Mouse (Mus musculus) urinary bladder, postnatal 14 days (tissue): ENCODE measurements at regions not wholly inside any gene's neighbourhood (a gene's known extent, or its start where the extent isn't known, plus 50 kb on each side); places are given as distances from the start of the nearest gene placed in this dataset.

ENCODE experiments used
- DNase-seq: peaks from one replicate; pipeline ENCODE4 v3.0.0; 2021; ENCODE audit warnings: low spot score

- no peak for DNase-seq
Observed at GRCm38 (mm10) chr3:156414431-156415427, 146.9 kb upstream of the Negr1 start.

DNA sequence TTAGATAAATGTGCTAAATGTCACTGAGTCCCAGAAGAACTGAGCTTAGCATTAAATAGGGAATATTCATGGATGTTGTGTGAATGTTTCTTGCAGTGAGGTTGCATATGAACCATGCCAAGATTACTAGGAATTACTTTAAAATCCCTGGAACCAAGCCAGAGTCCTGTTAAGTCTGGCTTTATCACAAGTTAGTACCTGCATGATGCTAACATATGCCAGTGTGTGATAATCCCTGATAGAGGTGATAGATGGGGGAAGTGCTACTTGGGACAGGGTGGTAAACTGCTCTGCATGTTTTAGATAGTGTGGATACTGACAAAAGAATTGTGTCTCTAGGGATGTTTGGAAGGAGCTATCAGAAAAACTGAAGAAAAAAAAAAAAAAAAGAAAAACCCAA is 143.5 kb upstream of the Negr1 start:
- no peak for DNase-seq

GRCm38 (mm10) chr3:156423100-156423499 is 138.5 kb upstream of the Negr1 start:
- DNase-seq: no peak

DNA sequence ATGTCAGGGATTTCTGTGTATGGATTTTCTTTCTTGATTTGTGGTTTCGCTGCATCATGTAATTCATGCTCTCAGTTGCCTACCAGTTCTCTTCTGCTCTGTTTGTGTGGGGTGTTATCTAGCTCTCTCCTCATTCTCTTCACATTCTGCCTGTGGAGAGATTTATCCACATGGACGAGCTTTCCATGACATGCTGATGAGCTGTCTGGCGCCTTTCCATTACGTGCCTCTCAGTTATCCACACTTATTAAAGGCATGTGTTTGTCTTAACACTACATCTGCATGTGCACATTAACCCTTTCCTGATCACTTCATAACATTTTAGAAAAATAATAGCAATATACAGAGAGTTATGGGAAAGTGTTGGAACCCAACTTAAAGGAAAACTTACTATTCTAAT is 106.6 kb upstream of the Negr1 start:
- DNase-seq: no peak

DNA sequence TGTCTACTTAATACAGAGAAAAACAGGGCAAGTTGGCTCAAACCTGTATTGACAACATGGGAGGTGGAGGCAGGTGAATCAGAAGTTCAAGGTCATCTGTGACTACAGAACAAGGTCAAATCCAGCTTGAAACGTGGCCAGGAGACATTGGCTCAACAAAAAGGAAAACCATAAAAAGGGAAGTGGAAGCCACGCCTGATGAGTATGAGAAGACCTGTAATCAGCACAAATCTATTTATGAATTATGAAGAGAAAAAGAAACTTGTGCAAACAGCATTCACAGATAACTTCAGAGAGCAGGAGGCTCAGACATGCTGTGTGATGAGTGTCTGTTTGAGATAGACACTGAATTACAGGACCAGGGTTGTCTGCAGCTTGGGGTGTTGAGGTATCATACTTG is 98.3 kb upstream of the Negr1 start:
- DNase-seq: no peak

DNA sequence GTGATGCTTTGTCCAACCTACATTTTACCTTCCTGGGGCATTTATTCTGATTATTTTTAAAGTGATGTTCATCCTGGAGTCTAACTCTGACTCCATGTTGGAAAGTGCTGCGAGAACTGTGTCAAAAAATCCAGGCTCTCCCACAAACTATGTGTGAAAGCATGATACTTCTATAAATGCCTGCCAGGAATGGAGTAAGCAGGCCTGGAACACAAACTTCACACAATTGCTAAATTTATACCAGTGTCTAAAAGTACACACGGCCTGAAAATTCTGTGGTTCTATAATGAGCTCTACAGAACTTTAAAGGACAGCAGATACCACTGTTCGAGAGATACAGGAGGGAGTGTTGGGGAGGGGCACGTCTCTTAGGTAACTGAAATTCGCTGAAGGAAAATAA is 96.0 kb upstream of the Negr1 start:
- DNase-seq: no peak

- DNase-seq: no peak
Observed at GRCm38 (mm10) chr3:156472665-156473064, 88.9 kb upstream of the Negr1 start.
